Mouse (Mus musculus) intestine, postnatal 0 days (tissue): ENCODE measurements at regions not wholly inside any gene's neighbourhood (a gene's known extent, or its start where the extent isn't known, plus 50 kb on each side); places are given as distances from the start of the nearest gene placed in this dataset.

ENCODE experiments used
- ATAC-seq: fragments of 200-750 bp; cut with Nextera tagmentation; 2 replicates; pipeline ENCODE4 v1.8.0; 2017; ENCODE audit warnings: mild to moderate bottlenecking, moderate TSS enrichment, moderate library complexity
- H3K27ac ChIP-seq: fragments of 300-500 bp; sonication (generic); 2 replicates; pipeline ENCODE4 v1.5.1; 2014; ENCODE audit warnings: mild to moderate bottlenecking, low read depth, low read length, moderate library complexity
- H3K27me3 ChIP-seq: fragments of 300-500 bp; sonication (generic); replicated peaks from 2 replicates; pipeline ENCODE4 v1.6.1; 2014; ENCODE audit warnings: low read length, mixed read lengths; ENCODE audit not compliant: control insufficient read depth, insufficient read depth
- H3K36me3 ChIP-seq: fragments of 300-500 bp; sonication (generic); 2 replicates; pipeline ENCODE4 v1.6.1; 2014; ENCODE audit warnings: mild to moderate bottlenecking, moderate library complexity; ENCODE audit not compliant: control insufficient read depth, insufficient read depth
- H3K4me1 ChIP-seq: fragments of 300-500 bp; sonication (generic); replicated peaks from 2 replicates; pipeline ENCODE4 v1.6.1; 2014; ENCODE audit warnings: antibody characterized with exemption, low read length, mixed read lengths; ENCODE audit not compliant: control insufficient read depth, insufficient read depth
- H3K4me2 ChIP-seq: fragments of 300-500 bp; sonication (generic); replicated peaks from 2 replicates; pipeline ENCODE4 v1.6.1; 2014; ENCODE audit warnings: low read depth, mild to moderate bottlenecking, moderate library complexity
- H3K4me3 ChIP-seq: fragments of 300-500 bp; sonication (generic); 2 replicates; pipeline ENCODE4 v1.5.1; 2014; ENCODE audit warnings: low read depth, low read length
- H3K9ac ChIP-seq: fragments of 300-500 bp; sonication (generic); 2 replicates; pipeline ENCODE4 v1.6.1; 2014; ENCODE audit warnings: mild to moderate bottlenecking, low read depth, low read length
- H3K9me3 ChIP-seq: fragments of 300-500 bp; sonication (generic); 2 replicates; pipeline ENCODE4 v1.6.1; 2016; ENCODE audit warnings: mixed run types; ENCODE audit not compliant: control insufficient read depth
- CTCF ChIP-seq: sonication (generic); IDR thresholded peaks from 2 replicates; pipeline ENCODE4 v1.5.1; 2016; ENCODE audit warnings: low read depth, mild to moderate bottlenecking, control low read depth, antibody characterized with exemption, moderate library complexity
- WGBS: fragments of 180-500 bp; shearing (Covaris S2); extraction: QIAGEN DNeasy Blood & Tissue Kit; methylation state at CpG from one replicate; pipeline ENCODE4 v1.1.7; 2014; 5-methylcytosine and 5-hydroxymethylcytosine counted together

GRCm38 (mm10) chr4:135041921-135042320, 78.5 kb upstream of the Runx3 start:
- no peak overlapping the region for H3K9ac ChIP-seq
- WGBS, result 39% methylated on average over 8 of the region's 8 CpGs
- TF ChIP-seq CTCF, result no peak
- H3K4me3 ChIP-seq, result no peak overlapping the region
- H3K36me3 ChIP-seq, result no peaks in the 10 kb centered on the region
- no peaks in the 10 kb centered on the region for H3K9me3 ChIP-seq
- H3K4me2 ChIP-seq, result no peak overlapping the region
- no peaks in the 10 kb centered on the region for H3K4me1 ChIP-seq
- no peak for ATAC-seq
- no peaks in the 10 kb centered on the region for H3K27me3 ChIP-seq
- no peak overlapping the region for H3K27ac ChIP-seq

- Histone ChIP-seq H3K27ac (no peak overlapping the region), H3K9me3 (no peaks in the 10 kb centered on the region), H3K9ac (no peak overlapping the region), H3K36me3 (no peaks in the 10 kb centered on the region), H3K4me2 (no peak overlapping the region), H3K4me1 (no peaks in the 10 kb centered on the region), H3K4me3 (no peak overlapping the region), H3K27me3 (no peaks in the 10 kb centered on the region)
- ATAC-seq, result no peak
- 90% methylated on average over 1 of the region's 1 CpGs for WGBS
- no peak for TF ChIP-seq CTCF
These were observed 78.0 kb upstream of the Runx3 start for GRCm38 (mm10) chr4:135042501-135042900.

- Histone ChIP-seq H3K4me1 (no peaks in the 10 kb centered on the region), H3K4me3 (no peak overlapping the region), H3K27me3 (no peaks in the 10 kb centered on the region), H3K4me2 (no peak overlapping the region), H3K9ac (no peak overlapping the region), H3K9me3 (no peaks in the 10 kb centered on the region), H3K27ac (no peak overlapping the region), H3K36me3 (no peaks in the 10 kb centered on the region)
- no peak for TF ChIP-seq CTCF
- WGBS, result 66% methylated on average over 16 of the region's 16 CpGs
- ATAC-seq, result no peak
These were observed 75.4 kb upstream of the Runx3 start for GRCm38 (mm10) chr4:135045054-135045453.

GRCm38 (mm10) chr4:135046619-135047018, 73.8 kb upstream of the Runx3 start:
- H3K27me3 ChIP-seq, result no peaks in the 10 kb centered on the region
- no peak overlapping the region for H3K9ac ChIP-seq
- no peaks in the 10 kb centered on the region for H3K4me1 ChIP-seq
- no peak overlapping the region for H3K4me2 ChIP-seq
- H3K9me3 ChIP-seq, result no peaks in the 10 kb centered on the region
- H3K4me3 ChIP-seq, result no peak overlapping the region
- no peaks in the 10 kb centered on the region for H3K36me3 ChIP-seq
- H3K27ac ChIP-seq, result no peak overlapping the region
- no peak for ATAC-seq
- 66% methylated on average over 7 of the region's 7 CpGs for WGBS
- no peak for TF ChIP-seq CTCF

GRCm38 (mm10) chr4:135047251-135047650, 73.2 kb upstream of the Runx3 start:
- no peak overlapping the region for H3K9ac ChIP-seq
- WGBS, result 72% methylated on average over 6 of the region's 6 CpGs

GRCm38 (mm10) chr4:135047771-135048170, 72.7 kb upstream of the Runx3 start:
- WGBS, result 49% methylated on average over 5 of the region's 5 CpGs
- no peaks in the 10 kb centered on the region for H3K27me3 ChIP-seq
- no peaks in the 10 kb centered on the region for H3K36me3 ChIP-seq
- no peak overlapping the region for H3K27ac ChIP-seq
- no peaks in the 10 kb centered on the region for H3K4me1 ChIP-seq
- no peaks in the 10 kb centered on the region for H3K9me3 ChIP-seq
- no peak overlapping the region for H3K4me3 ChIP-seq
- peak; percentile 22; the same call in 1 of the 2 replicates for ATAC-seq
- no peak overlapping the region for H3K4me2 ChIP-seq
- no peak for TF ChIP-seq CTCF
- H3K9ac ChIP-seq, result no peak overlapping the region

More at GRCm38 (mm10) chr4:135047251-135047650, 73.2 kb upstream of the Runx3 start:
- no peak overlapping the region for H3K4me3 ChIP-seq
- no peak overlapping the region for H3K4me2 ChIP-seq
- H3K27me3 ChIP-seq, result no peaks in the 10 kb centered on the region
- no peak for ATAC-seq
- no peak for TF ChIP-seq CTCF
- no peak overlapping the region for H3K27ac ChIP-seq
- H3K9me3 ChIP-seq, result no peaks in the 10 kb centered on the region
- no peaks in the 10 kb centered on the region for H3K36me3 ChIP-seq
- no peaks in the 10 kb centered on the region for H3K4me1 ChIP-seq

- H3K27ac ChIP-seq, result no peak overlapping the region
- no peak for TF ChIP-seq CTCF
- no peak overlapping the region for H3K4me2 ChIP-seq
- no peaks in the 10 kb centered on the region for H3K27me3 ChIP-seq
- no peaks in the 10 kb centered on the region for H3K4me1 ChIP-seq
- no peak overlapping the region for H3K4me3 ChIP-seq
- ATAC-seq, result no peak
- 67% methylated on average over 10 of the region's 10 CpGs for WGBS
- no peak overlapping the region for H3K9ac ChIP-seq
- no peaks in the 10 kb centered on the region for H3K9me3 ChIP-seq
- H3K36me3 ChIP-seq, result no peaks in the 10 kb centered on the region
These were observed 70.5 kb upstream of the Runx3 start for GRCm38 (mm10) chr4:135049924-135050323.
